15 mouse cellular contexts compared by ENCODE assay signal in genomic region chr3:138240411-138240810, GRCm38 (mm10). TPM values are rescaled to one million over a fixed set of nuclear protein-coding genes. Genes with fewer than 3 reads are reported as not detected.
DNase-seq lines count a peak whose midpoint lies in the region; ATAC-seq and TF ChIP-seq lines count a peak whose summit lies in the region.
"Had no signal": no experiment of that assay in that cellular context is flagged by ENCODE, and none has a peak within 500 bp of the region (broad histone marks: within the 10 kb centered on the region; RNA-seq: fewer than 3 reads in every experiment).

No protein-coding gene starts in this region.

- H3K4me2 ChIP-seq in liver, postnatal 0 days (ENCODE audit: low read depth, low read length), result no peak overlapping the region
- H3K4me2 ChIP-seq in liver, embryonic 11.5 days, result no peak overlapping the region
- H3K4me2 ChIP-seq in midbrain, postnatal 0 days (ENCODE audit: low read depth, low read length, poor library complexity, severe bottlenecking), result no peak overlapping the region
- H3K4me2 ChIP-seq: heart, embryonic 12.5 days; neural tube, embryonic 13.5 days had no signal

- no peak overlapping the region for H3K27ac ChIP-seq in heart, embryonic 10.5 days
- H3K27ac ChIP-seq in liver, postnatal 0 days (ENCODE audit: low read depth), result no peak overlapping the region; the same call in 1 of the 2 replicates
- no peak overlapping the region for H3K27ac ChIP-seq in liver, embryonic 11.5 days (ENCODE audit: low read depth, low read length)
- no peak overlapping the region for H3K27ac ChIP-seq in midbrain, postnatal 0 days (ENCODE audit: low read depth, low read length)
- H3K27ac ChIP-seq: neural tube, embryonic 13.5 days had no signal

- H3K9me3 ChIP-seq in heart, embryonic 10.5 days, result no peaks in the 10 kb centered on the region
- no peaks in the 10 kb centered on the region for H3K9me3 ChIP-seq in liver, postnatal 0 days (ENCODE audit: low read length)
- H3K9me3 ChIP-seq in liver, embryonic 11.5 days (ENCODE audit: control insufficient read depth, low read length), result no peaks in the 10 kb centered on the region
- no peaks in the 10 kb centered on the region for H3K9me3 ChIP-seq in midbrain, postnatal 0 days (ENCODE audit: low read length)
- H3K9me3 ChIP-seq: heart, embryonic 12.5 days; neural tube, embryonic 13.5 days had no signal

- WGBS in heart, embryonic 10.5 days, result 76% methylated on average over 3 of the region's 3 CpGs
- WGBS in liver, postnatal 0 days (ENCODE audit: insufficient replicate concordance), result 87% methylated on average over 3 of the region's 3 CpGs
- 85% methylated on average over 3 of the region's 3 CpGs for WGBS in liver, embryonic 11.5 days
- WGBS in midbrain, postnatal 0 days, result 95% methylated on average over 3 of the region's 3 CpGs

- no peak overlapping the region for H3K4me3 ChIP-seq in heart, embryonic 10.5 days
- H3K4me3 ChIP-seq in liver, postnatal 0 days (ENCODE audit: low read depth, low read length), result no peak overlapping the region
- no peak overlapping the region for H3K4me3 ChIP-seq in liver, embryonic 11.5 days (ENCODE audit: low read depth, low read length)
- H3K4me3 ChIP-seq in midbrain, postnatal 0 days (ENCODE audit: low read depth, low read length), result no peak overlapping the region
- H3K4me3 ChIP-seq: heart, embryonic 12.5 days; neural tube, embryonic 13.5 days had no signal

- H3K27me3 ChIP-seq in heart, embryonic 10.5 days (ENCODE audit: insufficient read depth, poor library complexity, severe bottlenecking), result no peaks in the 10 kb centered on the region
- H3K27me3 ChIP-seq in liver, postnatal 0 days (ENCODE audit: insufficient read depth, low read length), result no peaks in the 10 kb centered on the region
- no peaks in the 10 kb centered on the region for H3K27me3 ChIP-seq in liver, embryonic 11.5 days (replicated peaks; ENCODE audit: control insufficient read depth, insufficient read depth, low read length)
- H3K27me3 ChIP-seq in midbrain, postnatal 0 days (ENCODE audit: insufficient read depth, low read length), result no peaks in the 10 kb centered on the region
- H3K27me3 ChIP-seq: heart, embryonic 12.5 days; neural tube, embryonic 13.5 days had no signal

- TF ChIP-seq EP300 in liver, postnatal 0 days (IDR thresholded peaks at IDR 0.05; ENCODE audit: low read depth), result no peak

- no peak overlapping the region for H3K9ac ChIP-seq in liver, postnatal 0 days (replicated peaks)
- no peak overlapping the region for H3K9ac ChIP-seq in liver, embryonic 11.5 days (ENCODE audit: low read depth, low read length)
- H3K9ac ChIP-seq in midbrain, postnatal 0 days (replicated peaks; ENCODE audit: low read length, poor library complexity, severe bottlenecking), result no peak overlapping the region
- H3K9ac ChIP-seq: heart, embryonic 12.5 days; neural tube, embryonic 13.5 days had no signal

- no peaks in the 10 kb centered on the region for H3K4me1 ChIP-seq in heart, embryonic 10.5 days
- peaks cover 18% of the 10 kb centered on the region for H3K4me1 ChIP-seq in liver, postnatal 0 days (ENCODE audit: insufficient read depth)
- H3K4me1 ChIP-seq in liver, embryonic 11.5 days (replicated peaks; ENCODE audit: control insufficient read depth, insufficient read depth, low read length), result no peaks in the 10 kb centered on the region; the same call in 1 of the 2 replicates
- H3K4me1 ChIP-seq in midbrain, postnatal 0 days (ENCODE audit: insufficient read depth, low read length), result no peaks in the 10 kb centered on the region
- H3K4me1 ChIP-seq: heart, embryonic 12.5 days had no signal

- DNase-seq in heart, embryonic 10.5 days (ENCODE audit: low spot score), result peak; percentile 58
- no peak for DNase-seq in heart, adult 9 months (ENCODE audit: low spot score in 2 of 2)
- DNase-seq in liver, postnatal 0 days, result no peak
- DNase-seq in liver, embryonic 11.5 days (ENCODE audit: low spot score), result no peak
- DNase-seq in MEL-GATA-1-ER (ENCODE audit: extremely low read depth, low read depth), result peak; percentile 45
- DNase-seq in midbrain, postnatal 0 days (ENCODE audit: low spot score), result peak; percentile 43
- no peak for DNase-seq in urinary bladder, postnatal 25 days (ENCODE audit: low spot score)
- no peak for DNase-seq in urinary bladder, postnatal 4 days (ENCODE audit: low spot score in 2 of 2)
- DNase-seq: lung, postnatal 4 days; thymus, postnatal 36 days had no signal

- TF ChIP-seq CTCF in liver, postnatal 0 days (IDR thresholded peaks at IDR 0.05; ENCODE audit: low read depth), result peak; percentile 59
- peak; percentile 68 for TF ChIP-seq CTCF in midbrain, postnatal 0 days (IDR thresholded peaks at IDR 0.05)

- H3K36me3 ChIP-seq in heart, embryonic 10.5 days, result no peaks in the 10 kb centered on the region
- H3K36me3 ChIP-seq in liver, postnatal 0 days (replicated peaks; ENCODE audit: insufficient read depth, low read length), result no peaks in the 10 kb centered on the region
- no peaks in the 10 kb centered on the region for H3K36me3 ChIP-seq in liver, embryonic 11.5 days (ENCODE audit: control insufficient read depth, insufficient read depth, low read length)
- no peaks in the 10 kb centered on the region for H3K36me3 ChIP-seq in midbrain, postnatal 0 days (ENCODE audit: insufficient read depth, low read length)
- H3K36me3 ChIP-seq: heart, embryonic 12.5 days; neural tube, embryonic 13.5 days had no signal

- no peak for ATAC-seq in liver, postnatal 0 days
- no peak for ATAC-seq in liver, embryonic 11.5 days (replicated peaks; ENCODE audit: low FRiP score)
- no peak for ATAC-seq in midbrain, postnatal 0 days (ENCODE audit: low FRiP score)
- ATAC-seq: forebrain, embryonic 16.5 days had no signal

RNA-seq across cellular contexts. Expression of gene Adh1, which starts 20.4 kb away (rescaled TPM):
- polyA plus RNA-seq in heart, embryonic 10.5 days (2016; fragmentation: Nextera tagmentation; extraction: Ambion mirVana), result 0.99 and 1.0 TPM in 2 replicates
- polyA plus RNA-seq in liver, postnatal 0 days (2015; fragmentation: Nextera tagmentation; extraction: Ambion mirVana), result 434 and 496 TPM in 2 replicates
- 0.83 and 1.4 TPM in 2 replicates for polyA plus RNA-seq in liver, embryonic 11.5 days (2014; fragmentation: Nextera tagmentation; extraction: Ambion mirVana)
- 0.80 and 4.2 TPM in 2 replicates for total RNA-seq in midbrain, postnatal 0 days (2014; rRNA removed)
- 3.2 and 4.0 TPM in 2 replicates for polyA plus RNA-seq in midbrain, postnatal 0 days (2015; fragmentation: Nextera tagmentation; extraction: Ambion mirVana)

RNA-seq across cellular contexts. Expression of gene Adh7, which starts 22.9 kb away (rescaled TPM):
- 0.19 TPM in 1 of 2 replicates, not detected in the other for polyA plus RNA-seq in heart, embryonic 10.5 days (2016; fragmentation: Nextera tagmentation; extraction: Ambion mirVana)
- 6.2 and 6.7 TPM in 2 replicates for polyA plus RNA-seq in liver, postnatal 0 days (2015; fragmentation: Nextera tagmentation; extraction: Ambion mirVana)
- polyA plus RNA-seq in liver, embryonic 11.5 days (2014; fragmentation: Nextera tagmentation; extraction: Ambion mirVana), result 0.12 and 0.13 TPM in 2 replicates
- 0.99 and 3.2 TPM in 2 replicates for total RNA-seq in midbrain, postnatal 0 days (2014; rRNA removed)
- polyA plus RNA-seq in midbrain, postnatal 0 days (2015; fragmentation: Nextera tagmentation; extraction: Ambion mirVana), result 1.5 and 2.0 TPM in 2 replicates
- polyA plus RNA-seq: heart, embryonic 12.5 days; intestine, embryonic 14.5 days had no signal

RNA-seq across cellular contexts. Expression of gene 4930579F01Rik, which starts 46.8 kb away (rescaled TPM):
- polyA plus RNA-seq in heart, embryonic 10.5 days (2016; fragmentation: Nextera tagmentation; extraction: Ambion mirVana), result not detected in 2 replicates
- polyA plus RNA-seq in liver, postnatal 0 days (2015; fragmentation: Nextera tagmentation; extraction: Ambion mirVana), result not detected in 2 replicates
- polyA plus RNA-seq in liver, embryonic 11.5 days (2014; fragmentation: Nextera tagmentation; extraction: Ambion mirVana), result not detected in 2 replicates
- not detected in 2 replicates for total RNA-seq in midbrain, postnatal 0 days (2014; rRNA removed)
- polyA plus RNA-seq in midbrain, postnatal 0 days (2015; fragmentation: Nextera tagmentation; extraction: Ambion mirVana), result not detected in 2 replicates
- total RNA-seq: left cerebral cortex, postnatal 36 days had no signal
- polyA plus RNA-seq: forebrain, embryonic 16.5 days; heart, embryonic 12.5 days; intestine, embryonic 14.5 days; neural tube, embryonic 13.5 days had no signal

Comparison
In these comparisons a context has a peak if more than half of its experiments do, and no peak if none do; other contexts are left out.
1. DNase-seq: peak in heart, embryonic 10.5 days (single experiment), MEL-GATA-1-ER (single experiment) and midbrain, postnatal 0 days (single experiment); none in heart, adult 9 months (0 of 2), liver, postnatal 0 days (single experiment), liver, embryonic 11.5 days (single experiment), urinary bladder, postnatal 25 days (single experiment) and urinary bladder, postnatal 4 days (0 of 2).
2. RNA of gene Adh1, which starts 20.4 kb away (polyA plus RNA-seq): 434 to 496 TPM in liver, postnatal 0 days; 3.2 to 4.0 TPM in midbrain, postnatal 0 days, 0.83 to 1.4 TPM in liver, embryonic 11.5 days and 0.99 to 1.0 TPM in heart, embryonic 10.5 days; every median in the first group is over 10 times any median in the second.